20 mouse cellular contexts compared by ENCODE assay signal in genomic region chr9:118739071-118739470, GRCm38 (mm10).
"Had no signal": no experiment of that assay in that cellular context is flagged by ENCODE, and none has a peak within 500 bp of the region (broad histone marks: within the 10 kb centered on the region; RNA-seq: fewer than 3 reads in every experiment).

No protein-coding gene starts in this region.

- DNase-seq: gastrocnemius, postnatal 10 days; kidney, adult 11 months; kidney, adult 2 months; kidney, adult 9 months; kidney, postnatal 14 days; kidney, postnatal 36 days; layer of hippocampus, adult 9-11 months; layer of hippocampus, postnatal 36 days; left cerebral cortex, postnatal 4 days had no signal

- H3K36me3 ChIP-seq: hindbrain, embryonic 13.5 days; hindbrain, embryonic 15.5 days; limb, embryonic 13.5 days; limb, embryonic 15.5 days; liver, embryonic 12.5 days had no signal

- H3K4me1 ChIP-seq: hindbrain, embryonic 15.5 days; liver, embryonic 12.5 days had no signal

- ATAC-seq: hindbrain, postnatal 0 days; intestine, embryonic 16.5 days; liver, embryonic 12.5 days had no signal

- H3K9me3 ChIP-seq: hindbrain, embryonic 13.5 days; hindbrain, embryonic 15.5 days; kidney, embryonic 15.5 days; limb, embryonic 13.5 days; limb, embryonic 15.5 days; liver, embryonic 12.5 days had no signal

- H3K27me3 ChIP-seq: hindbrain, embryonic 13.5 days; hindbrain, embryonic 15.5 days; kidney, embryonic 15.5 days; limb, embryonic 13.5 days; limb, embryonic 15.5 days had no signal

- H3K27ac ChIP-seq: hindbrain, embryonic 13.5 days; hindbrain, embryonic 15.5 days; hindbrain, postnatal 0 days; kidney, embryonic 15.5 days; kidney, postnatal 0 days; limb, embryonic 13.5 days; limb, embryonic 15.5 days; liver, embryonic 12.5 days; liver, embryonic 14.5 days had no signal

- H3K4me3 ChIP-seq: hindbrain, embryonic 13.5 days; hindbrain, embryonic 15.5 days; kidney, embryonic 15.5 days; limb, embryonic 13.5 days; limb, embryonic 15.5 days; liver, embryonic 12.5 days had no signal

- H3K4me2 ChIP-seq: heart, embryonic 11.5 days; hindbrain, embryonic 13.5 days; hindbrain, embryonic 15.5 days; kidney, embryonic 15.5 days; limb, embryonic 13.5 days; limb, embryonic 15.5 days; liver, embryonic 12.5 days had no signal

- H3K9ac ChIP-seq: hindbrain, embryonic 13.5 days; hindbrain, embryonic 15.5 days; kidney, embryonic 15.5 days; limb, embryonic 13.5 days; limb, embryonic 15.5 days; liver, embryonic 12.5 days; liver, embryonic 14.5 days had no signal
